Mouse (Mus musculus) lung, postnatal 4 days (tissue): Measurements from ENCODE around the gene Hacl1.

Experiments used
- DNase-seq, 2 experiments: peaks; one replicate each; pipeline ENCODE4 v3.0.0; 2021

The Hacl1 gene

GRCm38 (mm10) chr14:31640890-31641505 lies at the start of gene Hacl1, which contains the start of gene Btd:
Gene Hacl1, minus strand, starts transcription at chr14:31641286.
Gene Btd, plus strand, starts transcription at chr14:31641028.
- peak; percentile 90 to 91 for DNase-seq

GRCm38 (mm10) chr14:31686231-31686630 lies 45.1 kb upstream of the Hacl1 start:
- DNase-seq, result peak in 1 of 2 experiments; percentile 3

- peak in 1 of 2 experiments; percentile 21 for DNase-seq
These were observed 44.6 kb upstream of the Hacl1 start for GRCm38 (mm10) chr14:31685680-31686079.

DNA sequence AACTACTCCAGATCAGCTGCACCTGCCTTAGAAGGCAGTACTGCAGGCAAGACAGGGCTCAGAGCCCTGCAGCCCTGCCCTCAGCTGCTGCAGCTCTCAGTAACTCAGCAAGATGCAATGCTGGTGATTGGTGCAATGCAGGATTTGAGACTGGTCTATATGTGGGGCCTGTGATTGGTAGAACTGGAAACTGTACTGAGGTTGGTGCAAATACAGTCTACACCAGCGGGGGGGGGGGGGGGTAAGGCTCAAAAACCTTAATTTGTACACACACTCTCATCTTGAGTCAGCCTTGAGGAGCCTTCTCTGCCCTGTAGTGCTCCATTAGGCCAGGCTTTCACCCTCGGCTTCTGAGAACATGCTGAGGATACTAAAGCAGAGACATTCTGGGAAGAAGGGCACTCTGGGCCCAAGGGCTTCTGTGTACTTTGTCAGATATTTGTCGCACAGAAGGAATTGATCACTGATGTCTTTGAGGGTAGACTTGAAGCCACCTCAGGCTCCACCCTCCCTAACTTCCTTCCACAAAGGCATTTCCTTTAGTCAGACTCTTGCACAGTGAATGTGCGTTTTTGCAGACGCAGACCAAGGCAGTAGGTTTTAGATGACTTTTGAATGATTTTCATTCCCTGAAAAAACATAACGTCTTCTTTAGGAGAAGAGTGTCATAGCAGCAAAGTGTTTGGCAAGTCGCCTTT lies 43.4 kb upstream of the Hacl1 start:
- DNase-seq, result peak in 1 of 2 experiments; percentile 4

DNA sequence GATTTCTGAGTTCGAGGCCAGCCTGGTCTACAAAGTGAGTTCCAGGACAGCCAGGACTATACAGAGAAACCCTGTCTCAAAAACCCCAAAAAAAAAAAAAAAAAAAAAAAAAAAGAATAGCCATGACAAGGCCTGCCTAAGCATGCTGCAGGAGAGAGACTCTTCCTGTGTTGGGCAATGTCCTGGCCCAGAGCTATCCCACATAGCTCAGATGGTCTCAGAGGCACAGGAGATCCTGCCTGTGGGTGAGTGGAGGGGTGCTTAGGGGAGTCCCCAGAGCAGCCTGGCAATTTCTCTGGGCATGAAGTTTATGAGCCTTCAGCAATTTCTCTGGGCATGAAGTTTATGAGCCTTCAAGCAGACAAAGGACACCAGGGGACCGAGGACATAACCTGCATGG lies 42.5 kb upstream of the Hacl1 start:
- no peak for DNase-seq

GRCm38 (mm10) chr14:31681931-31682555 lies 41.0 kb upstream of the Hacl1 start:
- peak in 1 of 2 experiments; percentile 10 for DNase-seq

GRCm38 (mm10) chr14:31681291-31681690 lies 40.2 kb upstream of the Hacl1 start:
- DNase-seq, result peak in 1 of 2 experiments; percentile 51

DNA sequence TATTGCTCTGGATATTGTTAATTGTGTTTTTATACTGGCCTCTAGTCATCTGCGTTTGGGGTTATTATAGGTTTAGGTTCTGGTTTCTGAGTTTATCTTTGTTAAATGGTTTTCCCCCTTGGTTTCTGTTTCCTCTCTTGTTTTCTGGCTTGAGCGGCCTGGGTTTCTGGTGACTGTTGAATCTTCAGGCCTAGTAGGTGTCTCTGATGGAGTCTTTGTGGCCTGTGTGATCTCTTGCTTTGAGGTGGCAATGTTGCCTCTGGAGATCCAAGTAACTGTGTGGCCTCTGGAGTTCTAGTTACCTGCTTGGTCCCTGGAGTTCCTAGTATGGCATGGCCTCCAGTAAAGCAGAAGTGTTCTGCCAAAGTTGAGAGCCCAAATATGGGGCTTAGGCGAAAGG lies 39.6 kb upstream of the Hacl1 start:
- DNase-seq, result no peak

- no peak for DNase-seq
These were observed 30.7 kb upstream of the Hacl1 start for GRCm38 (mm10) chr14:31671635-31672320.

DNA sequence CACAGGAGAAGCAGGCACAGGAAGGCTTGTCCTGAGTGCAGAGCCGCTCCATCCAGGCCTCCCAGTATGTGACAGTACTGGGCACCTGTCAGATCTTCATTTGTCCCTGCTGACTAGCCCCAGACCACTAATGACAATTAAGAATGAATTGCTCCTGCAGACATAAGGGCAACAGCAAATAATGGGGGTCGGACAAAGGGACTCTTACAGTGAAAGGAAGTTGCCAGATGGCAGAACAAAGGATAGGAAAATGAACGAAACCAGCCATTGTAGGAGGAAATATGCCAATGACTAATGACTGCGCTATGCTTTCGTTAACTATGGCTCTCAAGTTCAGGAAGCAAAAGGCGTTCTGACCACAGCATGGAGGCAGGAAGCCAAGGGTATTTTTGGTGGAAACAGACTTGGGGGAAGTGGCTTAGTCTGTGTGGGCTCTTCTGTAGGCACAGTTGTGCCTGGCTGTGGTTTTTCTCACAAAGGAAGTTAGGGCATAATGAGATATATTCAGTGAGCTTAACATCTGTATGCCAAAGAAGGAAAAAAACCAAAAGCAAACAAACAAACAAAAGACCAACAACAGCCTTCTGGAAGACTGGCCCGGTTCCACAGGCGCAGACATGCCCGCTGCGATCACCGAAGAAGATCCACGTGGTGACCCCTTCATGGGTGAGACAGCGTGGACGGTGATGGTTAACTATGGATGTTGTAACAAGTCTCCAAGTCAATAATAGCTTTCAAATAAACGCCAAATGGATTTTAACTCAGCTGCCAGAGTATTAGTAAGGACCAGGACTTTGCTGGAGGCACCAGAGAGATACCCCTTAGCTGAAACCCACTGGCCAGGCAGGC lies 28.8 kb upstream of the Hacl1 start:
- DNase-seq, result peak; percentile 68 to 71

GRCm38 (mm10) chr14:31669161-31669611 lies 28.1 kb upstream of the Hacl1 start:
- peak; percentile 81 to 87 for DNase-seq

GRCm38 (mm10) chr14:31668326-31668725 lies 27.2 kb upstream of the Hacl1 start:
- DNase-seq, result no peak

DNA sequence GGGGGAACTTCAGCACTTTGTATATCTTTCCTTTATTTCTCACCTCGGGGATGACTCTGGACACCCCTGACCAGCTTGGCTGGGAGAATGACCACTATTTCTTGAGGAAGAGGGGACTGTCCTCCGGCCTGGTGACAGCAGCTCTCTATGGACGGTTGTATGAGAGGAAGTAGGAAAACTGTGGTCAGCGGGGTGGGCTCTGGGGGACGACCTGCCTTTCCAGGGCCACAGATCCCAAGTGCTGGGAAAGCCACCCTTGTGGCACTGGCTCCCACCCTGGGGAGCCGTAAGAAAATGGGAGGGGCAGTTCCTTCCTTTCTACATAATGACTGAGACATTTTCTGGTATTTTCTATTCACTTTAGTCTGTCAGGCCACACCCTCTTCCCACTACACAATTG lies 26.7 kb upstream of the Hacl1 start:
- DNase-seq, result no peak

DNA sequence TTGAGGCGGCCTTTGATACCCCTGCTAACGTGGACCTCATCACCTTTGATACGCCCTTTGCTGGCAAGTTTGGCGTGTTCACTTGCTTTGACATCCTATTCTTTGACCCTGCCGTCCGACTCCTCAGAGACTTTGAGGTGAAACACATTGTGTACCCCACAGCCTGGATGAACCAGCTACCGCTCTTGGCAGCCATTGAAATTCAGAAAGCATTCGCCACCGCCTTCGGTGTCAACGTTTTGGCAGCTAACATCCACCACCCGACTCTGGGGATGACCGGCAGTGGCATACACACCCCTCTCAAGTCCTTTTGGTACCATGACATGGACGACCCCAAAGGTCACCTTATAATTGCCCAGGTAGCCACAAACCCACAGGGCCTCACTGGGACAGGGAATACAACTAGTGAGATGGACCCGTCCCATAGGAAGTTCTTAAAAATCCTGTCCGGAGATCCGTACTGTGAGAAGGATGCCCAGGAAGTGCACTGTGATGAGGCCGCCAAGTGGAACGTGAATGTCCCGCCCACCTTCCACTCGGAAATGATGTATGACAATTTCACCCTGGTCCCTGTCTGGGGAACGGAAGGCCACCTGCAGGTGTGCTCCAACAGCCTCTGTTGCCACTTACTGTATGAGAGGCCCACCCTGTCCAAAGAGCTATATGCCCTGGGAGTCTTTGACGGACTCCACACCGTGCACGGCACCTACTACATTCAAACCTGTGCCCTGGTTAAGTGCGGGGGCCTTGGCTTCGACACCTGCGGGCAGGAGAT lies 26.0 kb upstream of the Hacl1 start:
- DNase-seq, result no peak

GRCm38 (mm10) chr14:31665566-31665940 lies 24.5 kb upstream of the Hacl1 start:
- no peak for DNase-seq

- no peak for DNase-seq
These were observed 23.9 kb upstream of the Hacl1 start for GRCm38 (mm10) chr14:31664903-31665565.

DNA sequence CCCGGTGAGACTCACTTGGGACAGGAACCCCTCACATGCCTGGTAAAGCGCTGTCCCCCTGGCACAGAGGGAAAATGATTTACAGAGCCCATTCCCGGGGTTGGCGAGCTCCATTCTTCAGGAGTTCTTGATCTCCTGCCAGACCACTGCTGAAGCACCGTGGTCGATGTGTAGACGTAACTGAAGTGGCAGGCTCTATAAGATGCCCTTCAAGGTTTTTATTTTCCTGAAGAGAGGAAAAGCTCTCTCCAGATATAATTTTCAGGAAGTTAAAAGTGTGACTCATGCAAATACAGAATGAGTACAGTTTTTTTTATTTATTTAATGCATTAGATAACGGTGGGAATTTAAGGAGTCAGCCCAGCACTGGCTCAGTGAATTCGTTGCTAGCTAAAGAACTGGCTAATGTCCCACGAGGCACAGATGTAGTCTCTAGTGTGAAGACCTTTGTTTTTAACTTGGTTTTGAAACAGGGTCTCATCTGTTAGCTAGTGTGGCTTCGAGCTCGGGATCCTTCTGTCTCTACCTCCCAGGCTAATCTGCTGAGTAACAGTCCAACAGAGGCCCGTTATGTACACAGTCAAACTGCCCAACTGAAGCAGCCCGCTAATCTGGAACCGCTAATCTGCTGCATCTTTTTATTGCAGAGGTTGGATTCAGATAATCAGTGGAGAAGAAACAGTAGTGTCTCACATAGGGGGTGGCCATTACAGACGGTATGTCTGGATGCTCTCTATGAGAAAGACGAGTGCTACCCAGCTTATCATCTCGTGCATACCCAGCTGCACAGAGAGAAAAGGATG lies 23.2 kb upstream of the Hacl1 start:
- no peak for DNase-seq

DNA sequence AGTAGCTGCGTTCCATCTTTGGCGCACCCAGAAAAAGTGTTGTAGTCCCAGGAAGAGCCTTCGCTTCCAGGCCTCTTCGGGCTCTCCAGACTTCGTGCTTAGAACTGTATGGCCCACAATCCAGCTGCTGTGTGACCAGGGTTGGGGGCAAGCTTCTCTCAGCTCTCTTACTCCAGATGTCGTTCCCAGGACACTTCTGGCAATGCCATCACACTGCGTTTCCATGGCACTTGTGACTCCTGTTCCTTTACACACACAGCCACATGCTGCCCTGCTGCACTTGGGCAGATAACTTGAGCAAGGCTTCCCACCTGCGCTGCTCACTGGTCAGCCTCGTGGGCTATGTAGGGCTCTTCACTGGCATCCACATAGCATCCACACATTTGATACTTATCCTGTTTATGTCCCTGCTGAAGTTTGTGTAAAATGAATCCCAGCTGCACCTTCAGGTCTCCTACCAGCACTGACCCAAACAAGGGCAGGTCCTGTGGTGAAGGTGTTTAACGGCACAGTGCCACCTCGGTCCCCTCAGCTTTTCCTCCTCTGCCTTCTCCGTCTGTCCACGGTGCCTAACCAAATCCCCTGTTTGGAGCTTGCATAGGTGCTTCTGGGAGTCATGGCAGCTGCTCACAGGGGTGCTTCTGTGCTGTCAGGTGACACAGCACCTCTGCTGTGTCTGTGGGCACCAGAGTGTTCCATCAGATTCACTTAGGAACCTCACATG lies 22.5 kb upstream of the Hacl1 start:
- no peak for DNase-seq

GRCm38 (mm10) chr14:31662555-31663211 lies 21.6 kb upstream of the Hacl1 start:
- peak; percentile 75 to 89 for DNase-seq
